Mouse (Mus musculus) kidney, postnatal 4 days (tissue): ENCODE results near the gene Tnip1.

ENCODE experiments used
- DNase-seq, 2 experiments: peaks; one replicate each; pipeline ENCODE4 v3.0.0; 2021; ENCODE audit warnings: mixed read lengths in 2 of 2

The Tnip1 gene

GRCm38 (mm10) chr11:54871831-54872537 is 90.7 kb downstream of the Tnip1 start:
- DNase-seq, result no peak

GRCm38 (mm10) chr11:54869318-54869717 is 93.4 kb downstream of the Tnip1 start:
- DNase-seq, result no peak

- DNase-seq, result no peak
These were observed 94.3 kb downstream of the Tnip1 start for GRCm38 (mm10) chr11:54868445-54868844.

- peak; percentile 33 to 35 for DNase-seq
These were observed 94.7 kb downstream of the Tnip1 start for GRCm38 (mm10) chr11:54867903-54868434.

- DNase-seq, result peak; percentile 58 to 76
These were observed 95.7 kb downstream of the Tnip1 start for GRCm38 (mm10) chr11:54867049-54867385.

- DNase-seq, result peak; percentile 93 to 96
These were observed 96.3 kb downstream of the Tnip1 start, which contains the start of gene Hint1 for GRCm38 (mm10) chr11:54866119-54867048. Gene Hint1, plus strand, starts transcription at chr11:54866383.

GRCm38 (mm10) chr11:54865330-54866085 is 97.2 kb downstream of the Tnip1 start:
- DNase-seq, result no peak

- peak; percentile 70 to 75 for DNase-seq
These were observed 99.8 kb downstream of the Tnip1 start for GRCm38 (mm10) chr11:54862621-54863520.

- DNase-seq, result no peak
These were observed 101.0 kb downstream of the Tnip1 start for GRCm38 (mm10) chr11:54861471-54862420.
